Mouse (Mus musculus) erythroblast, embryonic 14.5 days (primary cell): ENCODE data around the gene Arhgef28.

Experiments
- GATA1 ChIP-seq: IDR thresholded peaks from 2 replicates; pipeline ENCODE4 v1.6.1; 2012; ENCODE audit warnings: low read length, inconsistent platforms, mixed read lengths
- TAL1 ChIP-seq: IDR thresholded peaks from 3 replicates; pipeline ENCODE4 v1.6.1; 2012; ENCODE audit warnings: low read length, inconsistent platforms, mixed read lengths

GRCm38 (mm10) chr13:97941909-97942680 is 264.1 kb downstream of the Arhgef28 start:
- TF ChIP-seq GATA1, result no peak
- no peak for TF ChIP-seq TAL1
